Mouse (Mus musculus) cerebellum, adult 2 months (tissue): ENCODE measurements around the gene Arid2.

Source experiments
- CTCF ChIP-seq: fragments of 200-500 bp; IDR thresholded peaks from 2 replicates; pipeline ENCODE4 v1.5.1; 2011; ENCODE audit warnings: low read depth, mild to moderate bottlenecking, control low read depth, low read length, moderate library complexity, borderline replicate concordance; ENCODE audit not compliant: insufficient read depth
- POLR2A ChIP-seq: fragments of 200-500 bp; IDR thresholded peaks from 2 replicates; pipeline ENCODE4 v1.6.1; 2011; ENCODE audit warnings: low read length, control low read depth, borderline replicate concordance; ENCODE audit not compliant: insufficient read depth

GRCm38 (mm10) chr15:96351432-96351831 is 64.1 kb downstream of the Arid2 start:
- no peak for TF ChIP-seq CTCF
- TF ChIP-seq POLR2A = no peak
